Mouse (Mus musculus) left cerebral cortex, postnatal 14 days (tissue): ENCODE measurements around the gene Ypel1. TPM values are rescaled to one million over a fixed set of nuclear protein-coding genes. Genes with fewer than 3 reads are reported as not detected.

Source experiments
- DNase-seq, 2 experiments: peaks; one replicate each; pipeline ENCODE4 v3.0.0; 2021 to 2022; ENCODE audit warnings: low spot score in 2 of 2, mixed read lengths in 1 of 2
- intact Hi-C: fragments of 180-260 bp; cut with DNase I; formaldehyde crosslinking; loops from one replicate; pipeline ENCODE4 v1.15.1; 2025
- long read RNA-seq, 2 experiments: library from polyadenylated mRNA; stranded (forward); transcript quantifications; one replicate each; pipeline ENCODE4 v2.0.0; 2021
- total RNA-seq, 2 experiments: library from RNA; stranded (reverse); gene quantifications; 2 replicates each; pipeline ENCODE4 v1.2.3; 2021

Ypel1 gene
- total RNA-seq = 10 to 100 TPM; 61.7 to 62.2 TPM
- long read RNA-seq, experiment 1, transcript Ypel1-201 (5 exons, 3,322 nt) = major isoform, 59 of 85 reads
- long read RNA-seq, experiment 1, transcript Ypel1-204 (4 exons, 2,185 nt) = minor isoform, 9 of 85 reads
- long read RNA-seq, experiment 1, partial matches to known transcripts = 1 of 85 reads
- long read RNA-seq, experiment 1, other reads (novel, unspliced or antisense) = 16 of 85 reads
- long read RNA-seq, experiment 2, transcript Ypel1-204 (4 exons, 2,185 nt) = minor isoform, 17 of 130 reads
- long read RNA-seq, experiment 2, transcript Ypel1-201 (5 exons, 3,322 nt) = major isoform, 86 of 130 reads
- long read RNA-seq, experiment 2, partial matches to known transcripts = 1 of 130 reads
- long read RNA-seq, experiment 2, other reads (novel, unspliced or antisense) = 26 of 130 reads

DNA sequence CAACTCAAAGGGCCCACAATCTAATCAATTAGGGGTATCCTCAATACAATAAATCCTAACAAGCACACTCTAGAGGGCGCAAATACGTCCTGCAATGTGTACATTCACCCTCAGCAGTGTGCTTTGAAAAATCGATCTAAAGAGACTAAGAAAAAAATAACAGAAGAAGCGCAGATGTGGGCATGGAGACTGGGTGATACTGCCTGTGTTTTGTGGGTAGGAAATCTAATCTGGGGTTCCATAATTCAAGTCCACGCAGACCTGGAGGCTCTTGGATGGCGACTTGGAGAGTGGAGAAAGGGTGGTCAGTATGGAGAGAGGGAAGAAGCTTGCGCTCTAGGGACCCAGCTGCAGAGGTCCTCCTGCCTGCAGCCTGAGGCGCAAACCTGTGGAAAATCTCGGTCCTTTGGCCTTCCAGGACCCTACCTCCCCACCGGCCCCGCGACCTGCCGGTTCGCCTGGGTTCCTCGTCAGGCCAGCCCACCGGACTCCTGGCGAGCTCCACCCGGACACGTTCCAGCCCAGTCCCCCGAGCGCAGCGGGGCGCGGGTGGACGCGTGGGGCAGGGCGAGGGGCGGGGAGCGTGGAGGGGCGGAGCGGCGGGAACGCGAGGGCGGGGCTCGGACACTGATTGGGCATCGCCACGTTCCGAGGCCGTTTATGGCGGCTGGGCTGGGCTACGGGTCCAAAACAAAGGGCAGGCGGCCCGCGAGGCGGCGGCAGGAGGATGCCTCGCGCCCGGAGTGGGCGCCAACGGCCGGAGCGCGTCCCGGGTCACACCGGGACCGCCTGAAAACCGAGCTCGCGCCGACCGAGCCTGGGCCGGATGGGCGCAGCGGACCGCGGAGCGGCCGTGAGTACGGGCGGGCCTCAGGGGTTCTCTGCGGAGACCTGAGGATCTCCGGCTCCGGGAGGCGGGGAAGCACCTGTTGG lies at the start of gene Ypel1:
Gene Ypel1 (plus strand): TSS at position 186 of the 933 bp plus-strand sequence.
- intact Hi-C loops = no loop called here
- DNase-seq = peak; percentile 56 to 84

DNA sequence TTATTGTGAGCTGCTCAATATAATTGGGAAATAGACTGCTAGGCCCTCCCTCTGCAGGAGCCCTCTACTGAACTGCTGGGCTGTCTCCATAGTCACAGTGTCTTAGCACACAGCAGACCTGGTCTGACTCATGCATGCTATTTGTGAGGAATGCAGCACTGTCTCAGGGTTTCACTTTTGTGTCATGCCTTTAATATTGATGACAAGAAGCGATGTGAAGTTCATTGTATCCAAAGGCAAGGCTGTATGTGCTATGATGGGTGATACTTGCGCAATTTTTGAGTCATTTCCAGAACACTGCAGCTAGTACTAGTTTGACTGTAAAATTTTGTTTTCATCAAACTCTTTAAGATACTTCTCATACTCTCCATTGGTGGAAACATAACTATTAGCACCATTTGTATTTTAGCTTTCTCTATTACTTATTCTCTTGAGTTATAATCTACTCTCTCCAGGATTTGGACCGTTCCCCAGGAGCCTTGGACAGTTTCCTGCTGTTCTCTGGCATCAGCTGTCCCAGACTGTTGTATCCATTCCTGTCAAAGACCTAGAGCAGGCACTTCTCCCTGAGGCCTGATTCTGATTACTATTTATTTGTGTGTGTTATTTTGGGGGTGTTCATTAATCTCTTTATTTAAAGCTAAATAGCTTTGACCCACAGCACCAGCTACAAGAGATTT lies 44.9 kb upstream of the Ypel1 start:
- DNase-seq = no peak
- intact Hi-C loops = no loop called here

DNA sequence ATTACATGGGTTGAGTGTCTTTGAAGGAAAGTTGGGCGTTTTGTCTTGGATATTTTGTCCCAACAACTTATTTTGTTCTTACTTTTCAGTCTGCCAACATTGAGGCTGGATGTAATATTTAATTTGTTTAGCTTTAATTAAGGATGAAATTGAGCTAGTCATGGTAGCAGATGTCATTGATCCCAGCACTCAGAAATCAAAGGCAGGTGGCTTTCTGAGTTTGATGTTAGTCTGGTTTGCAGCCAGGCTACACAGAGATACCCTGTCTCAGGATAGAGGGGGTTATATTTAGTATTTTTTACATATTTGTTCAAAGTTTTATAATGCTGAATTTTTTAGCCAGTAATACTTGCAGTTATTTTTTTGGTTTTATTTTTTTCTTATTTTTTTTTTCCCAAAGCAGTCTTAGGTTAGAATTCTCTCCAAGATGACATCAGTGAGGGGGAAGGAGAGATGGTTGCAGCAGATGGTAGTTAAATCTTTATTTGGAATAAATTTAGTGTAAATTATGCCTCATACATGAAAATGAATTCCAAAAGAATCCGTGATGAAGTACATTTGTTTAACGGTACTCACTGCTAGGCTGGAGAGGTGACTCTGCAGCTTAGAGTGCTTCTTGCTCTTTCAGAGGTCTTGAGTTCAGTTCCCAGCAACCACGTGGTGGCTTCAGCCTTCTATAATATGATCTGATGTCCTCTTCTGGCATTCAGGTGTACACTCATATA lies 39.4 kb upstream of the Ypel1 start:
- no peak for DNase-seq
- intact Hi-C loops = no loop called here

DNA sequence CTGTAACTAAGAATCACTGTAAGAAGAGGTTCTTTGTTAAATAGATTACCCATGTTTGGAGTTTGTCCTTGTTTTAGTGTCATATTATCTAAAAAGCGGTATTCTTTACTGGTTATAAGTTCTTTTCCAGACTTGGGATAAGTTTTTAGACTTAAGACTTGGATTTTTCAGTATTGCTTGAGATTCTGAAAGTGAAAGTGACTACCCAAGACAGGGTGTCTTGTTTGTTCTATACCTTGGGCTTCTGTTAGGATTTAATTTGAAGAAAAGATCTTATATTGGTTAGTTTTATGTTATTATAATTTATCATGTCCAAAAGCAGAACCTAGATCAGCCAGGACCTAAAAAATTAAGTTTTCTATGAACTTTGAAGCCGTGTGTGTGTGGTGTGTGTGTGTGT lies 35.7 kb upstream of the Ypel1 start:
- intact Hi-C loops = no loop called here
- DNase-seq = no peak

DNA sequence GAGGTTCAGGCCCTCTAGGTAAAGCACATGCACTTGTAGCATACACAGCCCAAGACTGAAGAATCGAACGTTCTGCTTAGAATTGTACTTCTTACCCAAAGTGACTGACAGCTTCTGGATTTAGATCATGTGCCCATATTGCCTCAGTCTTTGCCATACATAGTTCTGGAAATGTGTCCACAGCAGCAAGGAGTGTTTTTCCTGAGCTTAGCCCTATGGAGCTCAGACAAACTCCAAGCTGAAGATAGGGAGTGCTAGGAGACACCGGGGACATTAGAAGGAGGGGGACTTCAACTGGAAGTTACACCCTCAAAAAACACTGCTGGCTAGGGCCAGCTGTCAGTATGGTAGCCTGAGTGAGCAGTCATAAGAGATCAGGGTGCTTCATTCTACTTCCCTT lies 28.8 kb upstream of the Ypel1 start:
- DNase-seq = no peak
- intact Hi-C loops = no loop called here

DNA sequence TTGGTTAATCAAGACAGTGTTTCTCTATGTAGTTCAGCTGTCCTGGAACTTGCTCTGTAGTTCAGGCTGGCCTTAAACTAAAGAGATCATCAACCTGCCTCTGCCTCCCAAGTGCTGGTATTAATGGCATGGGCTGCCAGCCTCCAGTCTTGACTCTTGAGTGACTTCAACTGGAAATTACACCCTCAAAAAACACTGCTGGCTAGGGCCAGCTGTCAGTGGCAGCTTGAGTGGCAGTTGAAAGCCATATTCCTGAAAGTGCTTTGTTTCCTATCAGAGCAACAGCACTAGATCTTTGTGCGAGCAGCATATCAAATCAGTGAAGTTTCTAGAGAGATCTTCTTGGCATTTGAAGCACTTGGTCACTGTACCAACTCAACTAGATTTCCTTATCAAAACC lies 28.1 kb upstream of the Ypel1 start:
- intact Hi-C loops = no loop called here

DNA sequence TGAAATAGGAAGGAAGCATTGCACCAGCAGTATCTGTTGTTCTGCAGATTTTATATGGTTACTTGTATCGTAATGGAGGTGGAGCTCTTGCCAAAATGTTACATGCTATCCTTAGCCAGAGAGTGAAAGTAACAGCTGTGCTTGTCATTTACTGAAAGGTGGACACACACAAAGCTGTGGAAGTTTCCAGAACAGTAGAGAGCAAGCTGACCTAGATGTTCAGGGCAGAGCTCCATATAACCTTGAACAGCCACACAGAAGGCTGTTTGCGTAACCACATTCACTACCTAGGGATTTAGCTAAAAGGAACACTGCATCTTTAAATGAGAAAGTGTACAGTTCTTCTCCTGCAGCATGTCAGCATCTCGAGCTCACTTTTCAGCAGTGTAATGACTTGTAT lies 25.2 kb upstream of the Ypel1 start:
- DNase-seq = no peak
- intact Hi-C loops = no loop called here

More for the DNA sequence above, 28.1 kb upstream of the Ypel1 start:
- no peak for DNase-seq

DNA sequence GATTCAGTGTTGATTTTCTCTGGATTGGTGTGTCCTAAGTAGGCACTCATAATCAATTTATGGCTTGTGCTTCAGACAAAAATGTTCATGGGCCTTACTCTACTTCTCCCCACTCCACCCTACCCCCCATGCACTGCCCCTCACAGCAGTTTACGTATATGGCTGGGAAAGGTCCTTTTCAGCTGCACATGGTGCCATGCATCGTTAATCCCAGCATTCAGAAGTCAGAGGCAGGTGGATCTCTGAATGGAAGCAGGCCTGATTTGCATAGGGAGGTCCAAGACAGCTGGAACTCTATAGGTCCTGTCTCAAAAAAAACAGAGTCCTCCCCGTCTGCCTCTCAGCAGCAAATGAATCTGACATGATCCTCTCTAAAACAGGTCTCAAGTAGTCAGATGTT lies 24.2 kb upstream of the Ypel1 start:
- DNase-seq = no peak
- intact Hi-C loops = no loop called here

DNA sequence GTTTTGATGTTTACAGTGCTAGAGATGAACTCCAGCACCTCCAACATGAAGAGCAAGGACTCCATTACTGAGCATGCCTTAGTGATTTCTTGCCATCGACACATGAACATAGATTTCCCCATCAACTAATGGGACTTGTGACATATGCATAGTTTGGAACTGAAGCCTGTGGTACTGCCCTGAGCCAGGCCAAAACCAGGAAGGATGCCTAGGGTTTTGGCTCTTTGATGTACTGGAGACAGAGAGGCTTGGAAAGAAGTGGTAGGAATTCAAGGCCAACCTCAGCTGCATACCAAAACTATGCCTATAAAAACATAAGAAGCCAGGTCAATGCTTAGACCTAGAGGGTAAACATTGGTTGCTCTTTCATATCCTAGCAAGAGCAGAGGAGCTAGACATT lies 19.6 kb upstream of the Ypel1 start:
- intact Hi-C loops = no loop called here

DNA sequence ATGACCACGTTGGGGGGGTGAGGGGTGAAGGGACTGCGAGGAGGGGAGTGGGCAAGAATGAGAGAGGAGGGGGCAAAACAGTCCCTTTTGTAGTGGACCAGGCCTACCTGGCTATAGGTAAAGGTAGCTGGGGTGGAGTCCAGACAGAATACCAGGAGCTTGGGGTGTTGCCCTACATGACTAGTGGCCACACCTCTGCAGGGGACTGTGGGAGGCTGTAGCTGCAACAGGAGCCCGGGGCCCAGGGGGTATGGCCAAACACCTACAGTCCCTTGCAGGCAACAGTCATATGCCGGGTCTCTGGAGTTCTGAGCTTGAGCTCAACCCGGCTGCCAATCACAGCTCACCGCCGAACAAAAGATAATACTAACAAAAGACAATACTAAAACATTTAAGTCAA lies 17.4 kb upstream of the Ypel1 start:
- DNase-seq = no peak
- intact Hi-C loops = no loop called here

More for the DNA sequence above, 19.6 kb upstream of the Ypel1 start:
- no peak for DNase-seq

DNA sequence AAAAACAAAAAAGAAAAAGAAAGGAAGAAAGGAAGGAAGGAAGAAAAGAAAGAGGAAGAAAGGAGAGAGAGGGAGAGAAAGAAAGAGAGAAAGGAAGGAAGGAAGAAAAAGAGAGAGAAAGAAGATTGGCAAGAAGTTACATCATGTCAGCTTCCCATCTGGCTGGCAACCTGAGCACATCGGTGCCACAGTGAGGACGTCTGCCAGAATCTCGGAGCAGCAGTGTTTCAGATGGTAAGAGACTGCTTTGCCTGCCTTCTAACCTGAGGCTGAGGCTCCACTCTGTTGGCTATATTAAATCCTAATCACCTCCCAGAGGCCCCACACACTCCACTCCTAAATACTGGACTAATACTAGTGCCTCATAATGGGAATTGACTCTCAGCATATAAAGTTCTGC lies 15.6 kb upstream of the Ypel1 start:
- no peak for DNase-seq
- intact Hi-C loops = no loop called here

DNA sequence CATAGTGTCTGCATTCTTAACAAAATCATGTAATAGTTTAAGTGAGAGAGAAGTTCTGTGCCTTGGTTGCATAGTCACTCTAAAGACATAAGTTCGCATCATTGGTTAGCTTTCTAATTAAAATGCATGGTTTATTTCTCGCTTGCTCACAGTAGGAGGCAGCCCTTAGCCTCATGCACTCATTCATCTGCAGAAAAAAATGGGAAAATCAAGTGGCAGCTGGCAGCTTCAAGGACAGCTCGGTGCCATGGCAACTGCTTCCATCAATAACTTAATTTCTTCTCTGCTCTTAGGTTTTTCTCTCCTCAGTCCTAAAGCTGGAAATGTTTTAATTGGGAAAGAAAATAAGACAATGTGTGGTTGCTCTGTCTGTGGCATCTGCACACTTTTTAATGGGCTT lies 13.9 kb upstream of the Ypel1 start:
- DNase-seq = peak; percentile 64 to 80
- intact Hi-C loops = no loop called here

DNA sequence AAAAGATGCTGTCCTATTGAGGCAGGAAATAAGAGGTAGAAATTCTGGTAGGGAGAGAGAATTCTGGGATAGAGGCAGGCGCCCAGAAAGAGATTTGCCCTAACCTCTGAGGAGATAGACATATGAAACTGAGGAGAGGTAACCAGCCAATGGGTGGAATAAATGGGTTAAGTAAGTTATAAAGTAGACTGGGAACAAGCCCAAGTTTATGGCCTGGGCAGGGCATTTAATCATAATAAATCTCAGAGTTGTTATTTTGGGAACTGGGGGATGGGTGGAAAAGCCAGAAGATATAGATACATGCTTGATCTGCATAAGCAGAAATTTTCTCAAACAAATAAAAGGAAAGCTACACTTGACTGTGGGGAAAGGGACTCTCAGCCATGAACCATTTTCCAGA lies 7.2 kb upstream of the Ypel1 start:
- intact Hi-C loops = no loop called here

DNA sequence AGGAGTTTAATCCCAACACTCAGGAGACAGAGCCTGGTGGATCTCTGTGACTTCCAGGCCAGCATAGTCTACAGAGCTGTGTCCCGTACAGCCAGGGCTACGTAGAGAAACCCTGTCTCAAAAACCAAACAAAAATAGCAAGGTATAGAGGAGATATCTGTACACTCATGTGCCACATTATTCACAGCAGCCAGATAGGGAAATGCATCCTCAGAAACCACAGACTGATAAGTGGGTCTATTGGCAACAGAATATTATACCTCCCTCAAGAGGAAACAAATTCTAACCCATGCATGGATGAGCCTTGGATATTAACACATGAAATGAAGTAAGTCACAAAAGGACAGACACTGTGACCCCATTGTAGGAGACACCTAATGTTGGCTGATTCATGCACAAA lies 1.9 kb upstream of the Ypel1 start:
- DNase-seq = no peak
- intact Hi-C loops = no loop called here

More for the DNA sequence above, 7.2 kb upstream of the Ypel1 start:
- no peak for DNase-seq

DNA sequence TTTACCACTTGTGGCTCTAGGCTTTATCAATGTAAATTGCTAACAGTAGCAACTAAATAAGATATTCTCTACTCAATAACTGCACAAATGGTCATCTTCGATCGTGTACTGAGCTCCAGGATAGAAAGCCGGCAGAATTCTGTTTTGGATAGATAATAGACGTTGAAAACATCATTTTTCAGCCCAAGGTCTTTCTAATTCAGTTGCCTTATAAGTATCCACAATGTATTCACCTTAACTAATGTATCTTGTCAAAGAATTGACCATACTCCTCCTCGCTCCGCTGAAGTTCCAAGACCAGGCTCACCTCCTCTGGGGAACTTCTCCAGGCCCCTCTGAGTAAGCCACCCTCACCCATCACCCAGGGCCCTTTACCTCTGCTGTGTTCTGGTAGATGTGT lies 1.2 kb downstream of the Ypel1 start:
- intact Hi-C loops = no loop called here

DNA sequence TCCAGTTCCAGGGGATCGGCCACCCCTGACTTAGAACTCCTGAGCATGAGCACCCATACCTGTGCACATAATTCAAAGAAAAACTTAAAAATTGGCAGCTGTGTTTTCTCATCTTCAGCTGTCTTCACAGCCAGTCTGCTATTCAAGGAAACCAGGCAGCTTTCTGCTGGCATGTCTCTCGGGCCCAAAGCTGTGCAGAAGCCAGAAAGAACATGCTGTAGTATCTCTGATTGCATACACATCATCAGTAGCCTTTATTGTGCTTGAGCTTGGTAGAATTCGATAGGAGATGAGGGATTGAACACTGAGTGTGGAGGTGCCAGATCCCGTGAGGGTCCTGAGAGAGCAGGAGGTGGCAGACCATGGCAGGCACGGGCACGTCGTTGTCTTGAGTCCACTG lies 3.5 kb downstream of the Ypel1 start:
- intact Hi-C loops = no loop called here

More for the DNA sequence above, 1.2 kb downstream of the Ypel1 start:
- no peak for DNase-seq

DNA sequence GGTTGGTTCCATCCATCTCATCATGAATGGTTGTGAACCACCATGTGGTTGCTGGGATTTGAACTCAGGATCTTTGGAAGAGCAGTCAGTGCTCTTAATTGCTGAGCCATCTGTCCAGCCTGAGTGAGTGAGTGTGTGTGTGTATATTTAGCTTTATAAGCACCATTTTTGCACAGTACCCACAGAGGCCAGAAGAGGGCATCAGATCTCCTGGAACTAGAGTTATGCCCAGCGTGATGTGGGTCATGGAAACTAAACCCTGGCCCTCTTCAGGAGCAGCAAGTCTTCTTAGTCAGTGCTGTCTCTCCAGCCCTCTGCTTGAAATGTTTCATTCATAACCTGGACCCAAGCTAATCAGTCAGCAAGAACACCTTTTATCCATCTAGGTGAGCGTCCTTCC lies 6.8 kb downstream of the Ypel1 start:
- intact Hi-C loops = no loop called here
- DNase-seq = no peak

More for the DNA sequence above, 3.5 kb downstream of the Ypel1 start:
- peak in 1 of 2 experiments; percentile 77 for DNase-seq

DNA sequence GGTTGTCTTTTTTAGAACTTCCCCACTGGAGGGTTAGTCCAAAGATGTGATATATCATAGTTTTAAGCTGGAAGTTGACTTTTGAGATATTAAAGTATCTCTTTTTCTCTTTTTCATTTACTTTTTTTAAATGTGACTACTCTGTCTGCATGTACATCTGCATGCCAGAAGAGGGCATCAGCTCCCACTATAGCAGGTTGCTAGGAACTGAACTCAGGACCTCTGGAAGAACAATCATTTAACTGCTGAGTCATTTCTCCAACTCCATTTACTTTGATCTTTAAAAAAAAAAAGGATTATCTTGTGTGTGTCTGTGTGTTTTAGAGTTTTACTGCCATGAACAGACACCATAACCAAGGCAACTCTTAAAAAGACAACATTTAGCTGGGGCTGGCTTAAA lies 7.4 kb downstream of the Ypel1 start:
- no peak for DNase-seq
- intact Hi-C loops = no loop called here

DNA sequence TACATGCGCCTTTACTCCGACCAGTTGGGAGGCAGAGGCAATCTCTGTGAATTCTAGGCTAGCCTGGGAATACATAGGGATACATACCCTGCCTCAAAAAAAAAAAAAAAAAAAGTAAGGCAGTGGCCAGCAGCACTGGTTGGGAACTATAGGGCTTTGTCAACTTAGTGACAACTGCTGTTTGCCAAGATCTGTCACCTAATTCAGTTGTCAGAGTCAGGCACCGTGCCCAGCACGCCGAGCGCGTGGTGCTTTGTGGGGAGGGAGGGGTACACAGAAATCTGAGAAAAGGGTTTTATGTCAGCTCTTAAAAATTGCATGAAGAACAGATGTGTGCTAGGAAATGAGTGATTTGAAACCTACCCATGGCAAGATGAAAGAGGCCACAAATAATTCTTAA lies 8.6 kb downstream of the Ypel1 start:
- intact Hi-C loops = no loop called here
- no peak for DNase-seq
